ENCODE assay signal across 16 mouse cellular contexts in genomic region chr7:25290463-25290862, GRCm38 (mm10). TPM values are rescaled to one million over a fixed set of nuclear protein-coding genes. Genes with fewer than 3 reads are reported as not detected.
A peak's percentile ranks its signal among the peaks of the same experiment; 100 is the strongest.
DNase-seq lines count a peak whose midpoint lies in the region; ATAC-seq lines count a peak whose summit lies in the region.
"Had no signal": no experiment of that assay in that cellular context is flagged by ENCODE, and none has a peak within 500 bp of the region (broad histone marks: within the 10 kb centered on the region; RNA-seq: fewer than 3 reads in every experiment).

No protein-coding gene starts in this region.

- no peaks in the 10 kb centered on the region for H3K27me3 ChIP-seq in hindbrain, embryonic 16.5 days (replicated peaks; ENCODE audit: control insufficient read depth, insufficient read depth, low read length)
- no peaks in the 10 kb centered on the region for H3K27me3 ChIP-seq in hindbrain, embryonic 11.5 days (ENCODE audit: control insufficient read depth, insufficient read depth, low read length)
- H3K27me3 ChIP-seq in midbrain, embryonic 13.5 days, result no peaks in the 10 kb centered on the region
- no peaks in the 10 kb centered on the region for H3K27me3 ChIP-seq in midbrain, embryonic 11.5 days (ENCODE audit: control insufficient read depth, insufficient read depth, low read length)
- H3K27me3 ChIP-seq: CH12.LX; hindbrain, embryonic 15.5 days; liver, embryonic 13.5 days had no signal

- H3K4me3 ChIP-seq in hindbrain, embryonic 16.5 days (ENCODE audit: low read length), result no peak overlapping the region
- H3K4me3 ChIP-seq in hindbrain, embryonic 11.5 days (ENCODE audit: low read depth, low read length), result no peak overlapping the region
- no peak overlapping the region for H3K4me3 ChIP-seq in midbrain, embryonic 13.5 days (replicated peaks)
- H3K4me3 ChIP-seq in midbrain, embryonic 11.5 days (ENCODE audit: low read depth, low read length), result no peak overlapping the region
- H3K4me3 ChIP-seq: hindbrain, embryonic 15.5 days; liver, embryonic 13.5 days; midbrain, embryonic 10.5 days had no signal

- no peaks in the 10 kb centered on the region for H3K9me3 ChIP-seq in hindbrain, embryonic 16.5 days (ENCODE audit: control insufficient read depth, low read length)
- no peaks in the 10 kb centered on the region for H3K9me3 ChIP-seq in hindbrain, embryonic 11.5 days (ENCODE audit: control insufficient read depth, low read length)
- no peaks in the 10 kb centered on the region for H3K9me3 ChIP-seq in midbrain, embryonic 13.5 days
- peaks cover 3% of the 10 kb centered on the region; the same call in 1 of the 2 replicates for H3K9me3 ChIP-seq in midbrain, embryonic 11.5 days (ENCODE audit: control insufficient read depth, low read length)
- H3K9me3 ChIP-seq: hindbrain, embryonic 15.5 days; liver, embryonic 13.5 days had no signal

- H3K27ac ChIP-seq in hindbrain, embryonic 16.5 days (ENCODE audit: low read depth, low read length), result no peak overlapping the region
- H3K27ac ChIP-seq in hindbrain, embryonic 11.5 days (ENCODE audit: low read depth, low read length), result no peak overlapping the region
- H3K27ac ChIP-seq in midbrain, embryonic 13.5 days, result 0 out of 2 replicates have a peak overlapping the region, but pooled peaks have one; percentile 25
- H3K27ac ChIP-seq in midbrain, embryonic 11.5 days (ENCODE audit: low read depth, low read length), result no peak overlapping the region
- H3K27ac ChIP-seq: kidney, postnatal 0 days; liver, embryonic 13.5 days; midbrain, embryonic 10.5 days had no signal

- peak; percentile 5; the same call in 1 of the 2 replicates for ATAC-seq in hindbrain, embryonic 16.5 days
- ATAC-seq in hindbrain, embryonic 11.5 days (ENCODE audit: low FRiP score), result no peak
- no peak for ATAC-seq in midbrain, embryonic 13.5 days
- no peak for ATAC-seq in midbrain, embryonic 11.5 days (ENCODE audit: low FRiP score)
- no peak for ATAC-seq in inflammation-experienced regulatory T-cells, adult 6 months

- H3K36me3 ChIP-seq in hindbrain, embryonic 16.5 days (ENCODE audit: control insufficient read depth, insufficient read depth, low read length), result peaks cover 75% of the 10 kb centered on the region
- peaks cover 42% of the 10 kb centered on the region for H3K36me3 ChIP-seq in hindbrain, embryonic 11.5 days (ENCODE audit: control insufficient read depth, insufficient read depth, low read length)
- H3K36me3 ChIP-seq in midbrain, embryonic 13.5 days, result peaks cover 100% of the 10 kb centered on the region
- peaks cover 52% of the 10 kb centered on the region for H3K36me3 ChIP-seq in midbrain, embryonic 11.5 days (ENCODE audit: control insufficient read depth, insufficient read depth, low read length)

- no peak overlapping the region for H3K9ac ChIP-seq in hindbrain, embryonic 16.5 days (ENCODE audit: low read depth, low read length)
- H3K9ac ChIP-seq in hindbrain, embryonic 11.5 days (ENCODE audit: low read depth, low read length), result no peak overlapping the region
- no peak overlapping the region for H3K9ac ChIP-seq in midbrain, embryonic 13.5 days (replicated peaks)
- no peak overlapping the region for H3K9ac ChIP-seq in midbrain, embryonic 11.5 days (ENCODE audit: low read length)
- H3K9ac ChIP-seq: hindbrain, embryonic 15.5 days; liver, embryonic 13.5 days had no signal

- peaks cover 5% of the 10 kb centered on the region for H3K4me1 ChIP-seq in hindbrain, embryonic 16.5 days (ENCODE audit: control insufficient read depth, insufficient read depth, low read depth, low read length)
- no peaks in the 10 kb centered on the region for H3K4me1 ChIP-seq in hindbrain, embryonic 11.5 days (replicated peaks; ENCODE audit: control insufficient read depth, insufficient read depth, low read length)
- H3K4me1 ChIP-seq in midbrain, embryonic 13.5 days (replicated peaks), result peaks cover 36% of the 10 kb centered on the region
- no peaks in the 10 kb centered on the region for H3K4me1 ChIP-seq in midbrain, embryonic 11.5 days (ENCODE audit: control insufficient read depth, insufficient read depth, low read length)

- WGBS in hindbrain, embryonic 16.5 days, result 100% methylated on average over 1 of the region's 1 CpGs
- WGBS in hindbrain, embryonic 11.5 days, result 95% methylated on average over 1 of the region's 1 CpGs
- 100% methylated on average over 1 of the region's 1 CpGs for WGBS in midbrain, embryonic 13.5 days
- WGBS in midbrain, embryonic 11.5 days, result 100% methylated on average over 1 of the region's 1 CpGs

- peak; percentile 2 for DNase-seq in adrenal gland, postnatal 14 days
- no peak for DNase-seq in adrenal gland, postnatal 36 days
- DNase-seq in hindbrain, embryonic 11.5 days (ENCODE audit: low spot score), result no peak
- DNase-seq in midbrain, embryonic 11.5 days (ENCODE audit: low spot score, missing footprints), result no peak
- no peak for DNase-seq in ovary, postnatal 36 days (ENCODE audit: low spot score)
- DNase-seq: liver, embryonic 13.5 days; thymus, adult 2 months had no signal

- no peak overlapping the region for H3K4me2 ChIP-seq in hindbrain, embryonic 16.5 days (ENCODE audit: low read length)
- no peak overlapping the region for H3K4me2 ChIP-seq in hindbrain, embryonic 11.5 days (replicated peaks; ENCODE audit: low read depth, low read length)
- H3K4me2 ChIP-seq in midbrain, embryonic 13.5 days (replicated peaks), result no peak overlapping the region
- H3K4me2 ChIP-seq in midbrain, embryonic 11.5 days, result no peak overlapping the region
- H3K4me2 ChIP-seq: hindbrain, embryonic 15.5 days; liver, embryonic 13.5 days had no signal

RNA-seq across cellular contexts. Expression of gene Pafah1b3, which starts 7.3 kb away (rescaled TPM):
- total RNA-seq in adrenal gland, postnatal 14 days (2021), result 31.5 and 33.7 TPM in 2 replicates
- total RNA-seq in adrenal gland, postnatal 36 days (2021), result 10 to 100 TPM; 32.7 to 34.0 TPM
- 566 and 571 TPM in 2 replicates for polyA plus RNA-seq in hindbrain, embryonic 16.5 days (2015; fragmentation: Nextera tagmentation; extraction: Ambion mirVana)
- polyA plus RNA-seq in hindbrain, embryonic 11.5 days (2014; fragmentation: Nextera tagmentation; extraction: Ambion mirVana), result 335 and 344 TPM in 2 replicates
- polyA plus RNA-seq in midbrain, embryonic 13.5 days (2015; fragmentation: Nextera tagmentation; extraction: Ambion mirVana), result 665 and 668 TPM in 2 replicates
- polyA plus RNA-seq in midbrain, embryonic 11.5 days (2014; fragmentation: Nextera tagmentation; extraction: Ambion mirVana), result 306 and 332 TPM in 2 replicates
- 10 to 100 TPM; 17.5 to 37.2 (median 31.3) TPM for polyA plus RNA-seq in inflammation-experienced regulatory T-cells, adult 6 months (2017; shearing (Covaris generic))

RNA-seq across cellular contexts. Expression of gene Prr19, which starts 10.7 kb away (rescaled TPM):
- not detected in 2 replicates for total RNA-seq in adrenal gland, postnatal 14 days (2021)
- total RNA-seq in adrenal gland, postnatal 36 days (2021), result not detected
- 4.7 and 4.8 TPM in 2 replicates for polyA plus RNA-seq in hindbrain, embryonic 16.5 days (2015; fragmentation: Nextera tagmentation; extraction: Ambion mirVana)
- polyA plus RNA-seq in hindbrain, embryonic 11.5 days (2014; fragmentation: Nextera tagmentation; extraction: Ambion mirVana), result 0.86 and 1.3 TPM in 2 replicates
- 2.1 and 3.1 TPM in 2 replicates for polyA plus RNA-seq in midbrain, embryonic 13.5 days (2015; fragmentation: Nextera tagmentation; extraction: Ambion mirVana)
- 1.1 and 1.2 TPM in 2 replicates for polyA plus RNA-seq in midbrain, embryonic 11.5 days (2014; fragmentation: Nextera tagmentation; extraction: Ambion mirVana)
- not detected for polyA plus RNA-seq in inflammation-experienced regulatory T-cells, adult 6 months (2017; shearing (Covaris generic))
- total RNA-seq: CH12.LX; granulocyte monocyte progenitor cell, adult 5-6 weeks had no signal
- polyA plus RNA-seq: heart, postnatal 0 days; liver, embryonic 13.5 days had no signal

RNA-seq across cellular contexts. Expression of gene Tmem145, which starts 15.4 kb away (rescaled TPM):
- 1.4 and 3.2 TPM in 2 replicates for total RNA-seq in adrenal gland, postnatal 14 days (2021)
- 1 to 10 TPM; 1.5 to 1.6 TPM for total RNA-seq in adrenal gland, postnatal 36 days (2021)
- polyA plus RNA-seq in hindbrain, embryonic 16.5 days (2015; fragmentation: Nextera tagmentation; extraction: Ambion mirVana), result 78.7 and 85.0 TPM in 2 replicates
- polyA plus RNA-seq in hindbrain, embryonic 11.5 days (2014; fragmentation: Nextera tagmentation; extraction: Ambion mirVana), result 9.9 and 10.6 TPM in 2 replicates
- polyA plus RNA-seq in midbrain, embryonic 13.5 days (2015; fragmentation: Nextera tagmentation; extraction: Ambion mirVana), result 41.1 and 47.1 TPM in 2 replicates
- 7.2 and 7.7 TPM in 2 replicates for polyA plus RNA-seq in midbrain, embryonic 11.5 days (2014; fragmentation: Nextera tagmentation; extraction: Ambion mirVana)
- not detected for polyA plus RNA-seq in inflammation-experienced regulatory T-cells, adult 6 months (2017; shearing (Covaris generic))
- total RNA-seq: CH12.LX; granulocyte monocyte progenitor cell, adult 5-6 weeks had no signal
- polyA plus RNA-seq: heart, postnatal 0 days had no signal

RNA-seq across cellular contexts. Expression of gene Cic, which starts 23.0 kb away (rescaled TPM):
- total RNA-seq in adrenal gland, postnatal 14 days (2021), result 115 and 127 TPM in 2 replicates
- 100 to 1,000 TPM in 1 of 2 experiments, 10 to 100 TPM in 1; 94.8 to 116 TPM for total RNA-seq in adrenal gland, postnatal 36 days (2021)
- 31.0 and 36.4 TPM in 2 replicates for polyA plus RNA-seq in hindbrain, embryonic 16.5 days (2015; fragmentation: Nextera tagmentation; extraction: Ambion mirVana)
- 25.4 and 39.0 TPM in 2 replicates for polyA plus RNA-seq in hindbrain, embryonic 11.5 days (2014; fragmentation: Nextera tagmentation; extraction: Ambion mirVana)
- polyA plus RNA-seq in midbrain, embryonic 13.5 days (2015; fragmentation: Nextera tagmentation; extraction: Ambion mirVana), result 37.6 and 44.2 TPM in 2 replicates
- polyA plus RNA-seq in midbrain, embryonic 11.5 days (2014; fragmentation: Nextera tagmentation; extraction: Ambion mirVana), result 25.5 and 29.7 TPM in 2 replicates
- 10 to 100 TPM; 17.9 to 35.2 (median 21.6) TPM for polyA plus RNA-seq in inflammation-experienced regulatory T-cells, adult 6 months (2017; shearing (Covaris generic))

RNA-seq across cellular contexts. Expression of gene Megf8, which starts 26.5 kb away (rescaled TPM):
- 39.1 and 39.7 TPM in 2 replicates for total RNA-seq in adrenal gland, postnatal 14 days (2021)
- 10 to 100 TPM; 43.7 to 51.3 TPM for total RNA-seq in adrenal gland, postnatal 36 days (2021)
- 23.6 and 23.7 TPM in 2 replicates for polyA plus RNA-seq in hindbrain, embryonic 16.5 days (2015; fragmentation: Nextera tagmentation; extraction: Ambion mirVana)
- polyA plus RNA-seq in hindbrain, embryonic 11.5 days (2014; fragmentation: Nextera tagmentation; extraction: Ambion mirVana), result 10.9 and 11.3 TPM in 2 replicates
- polyA plus RNA-seq in midbrain, embryonic 13.5 days (2015; fragmentation: Nextera tagmentation; extraction: Ambion mirVana), result 18.9 and 19.8 TPM in 2 replicates
- 9.1 and 10.3 TPM in 2 replicates for polyA plus RNA-seq in midbrain, embryonic 11.5 days (2014; fragmentation: Nextera tagmentation; extraction: Ambion mirVana)
- under 1 TPM in 2 of 3 experiments, not detected in 1; 0.13 to 0.31 TPM for polyA plus RNA-seq in inflammation-experienced regulatory T-cells, adult 6 months (2017; shearing (Covaris generic))
